Mouse (Mus musculus): ENCODE measurements around the gene Mrps11. TPM values are rescaled to one million over a fixed set of nuclear protein-coding genes. Genes with fewer than 3 reads are reported as not detected.

Mrps11 gene
- polyA plus RNA-seq, 1 experiment = 95.6 TPM

DNA sequence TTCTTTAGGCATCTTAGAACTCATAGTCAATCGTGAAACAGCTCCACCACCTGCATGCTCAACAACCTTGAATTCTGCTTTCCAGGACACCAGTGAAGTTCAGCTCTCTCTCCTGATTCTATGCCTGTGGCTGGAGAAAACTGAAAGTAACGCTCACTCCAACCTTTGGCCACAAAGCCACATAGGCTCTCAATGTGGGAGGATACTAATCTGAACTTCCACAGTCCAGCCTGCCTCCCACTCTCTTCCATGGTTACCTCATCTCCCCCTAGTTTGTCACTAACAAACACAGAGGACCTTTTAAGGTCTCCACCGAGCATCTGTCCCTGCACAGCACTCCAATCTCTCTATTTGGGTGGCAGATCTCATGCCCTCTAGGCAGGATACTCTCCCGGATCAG is 52.7 kb downstream of the Mrps11 start:
- no peak overlapping the region for H3K4me3 ChIP-seq (ENCODE audit: insufficient read depth, poor library complexity, severe bottlenecking)
- no peaks in the 10 kb centered on the region for H3K79me3 ChIP-seq (ENCODE audit: low read depth)
- H3K79me2 ChIP-seq (ENCODE audit: control insufficient read depth, insufficient read depth) = no peaks in the 10 kb centered on the region
- TF ChIP-seq MAX (IDR thresholded peaks at IDR 0.05) (no peak), MYOG (IDR thresholded peaks at IDR 0.05; ENCODE audit: control insufficient read depth, extremely low read depth, insufficient read length) (no peak), CTCF (IDR thresholded peaks at IDR 0.05; ENCODE audit: control insufficient read depth, insufficient read depth, insufficient read length) (no peak)
- H3K36me3 ChIP-seq (ENCODE audit: control insufficient read depth, insufficient read depth) = peaks cover 10% of the 10 kb centered on the region
- H3ac ChIP-seq (ENCODE audit: control insufficient read depth, insufficient read length, low read depth) = no peak overlapping the region
- H3K27me3 ChIP-seq (ENCODE audit: control insufficient read depth, insufficient read depth, insufficient read length) = no peaks in the 10 kb centered on the region

DNA sequence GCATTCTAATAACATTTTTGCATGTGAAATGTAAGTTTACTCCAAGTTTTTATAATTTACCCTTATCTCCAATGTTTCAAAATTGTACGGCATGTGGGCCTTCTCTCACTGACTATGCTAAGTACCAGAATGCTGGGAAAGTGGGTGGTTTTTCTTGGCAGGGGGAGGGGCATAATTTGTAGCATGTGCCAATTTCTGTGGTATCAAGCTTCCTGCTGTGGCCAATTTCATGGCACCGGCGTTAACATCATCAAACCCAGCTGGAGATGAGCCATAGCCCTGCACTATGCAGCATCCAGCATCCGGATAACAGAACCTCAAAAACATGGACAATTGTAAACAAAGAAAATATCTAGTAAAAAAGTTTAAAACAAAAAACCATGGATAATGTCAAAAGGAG is 54.3 kb downstream of the Mrps11 start:
- TF ChIP-seq CEBPB (IDR thresholded peaks at IDR 0.05; ENCODE audit: low read depth) (no peak), USF1 (IDR thresholded peaks at IDR 0.05; ENCODE audit: low read depth) (no peak), FOSL1 (IDR thresholded peaks at IDR 0.05; ENCODE audit: insufficient read depth, low read length, poor library complexity, severe bottlenecking) (no peak), MAX (IDR thresholded peaks at IDR 0.05) (no peak), CTCF (IDR thresholded peaks at IDR 0.05; ENCODE audit: control insufficient read depth, insufficient read depth, insufficient read length) (no peak), MYOD1 (IDR thresholded peaks at IDR 0.05; ENCODE audit: control insufficient read depth, insufficient read length, low read depth) (no peak), MYOG (IDR thresholded peaks at IDR 0.05; ENCODE audit: control insufficient read depth, extremely low read depth, insufficient read length) (no peak)
- Histone ChIP-seq H3K4me3 (ENCODE audit: insufficient read depth, poor library complexity, severe bottlenecking) (no peak overlapping the region), H3K79me2 (ENCODE audit: control insufficient read depth, insufficient read depth) (no peaks in the 10 kb centered on the region), H3ac (ENCODE audit: control insufficient read depth, insufficient read length, low read depth) (no peak overlapping the region), H3K79me3 (ENCODE audit: low read depth) (no peaks in the 10 kb centered on the region), H3K27me3 (ENCODE audit: control insufficient read depth, insufficient read depth, insufficient read length) (no peaks in the 10 kb centered on the region), H3K36me3 (ENCODE audit: control insufficient read depth, insufficient read depth) (peaks cover 10% of the 10 kb centered on the region)

DNA sequence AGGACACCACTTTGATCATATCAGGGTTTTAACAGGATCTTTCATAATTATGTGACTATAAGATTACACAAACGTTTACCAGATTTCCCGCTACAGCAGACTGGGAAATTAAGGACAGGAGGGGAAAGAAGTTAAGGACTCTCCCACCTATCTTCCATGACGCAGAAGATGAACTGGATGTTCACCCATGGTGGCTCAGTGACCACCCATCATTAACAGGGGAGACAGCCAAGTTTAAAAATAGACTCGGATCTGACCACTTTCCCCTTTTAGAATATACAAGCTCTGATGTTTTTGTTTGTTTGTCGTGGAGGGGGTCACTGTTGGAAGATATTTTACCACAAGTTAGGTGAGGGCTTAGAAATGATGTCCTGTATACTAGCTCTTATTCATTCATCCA is 58.7 kb downstream of the Mrps11 start:
- Histone ChIP-seq H3K4me3 (ENCODE audit: insufficient read depth, poor library complexity, severe bottlenecking) (no peak overlapping the region), H3K27me3 (ENCODE audit: control insufficient read depth, insufficient read depth, insufficient read length) (no peaks in the 10 kb centered on the region), H3K36me3 (ENCODE audit: control insufficient read depth, insufficient read depth) (peaks cover 18% of the 10 kb centered on the region), H3K79me2 (ENCODE audit: control insufficient read depth, insufficient read depth) (peaks cover 15% of the 10 kb centered on the region), H3K79me3 (ENCODE audit: low read depth) (no peaks in the 10 kb centered on the region), H3ac (ENCODE audit: control insufficient read depth, insufficient read length, low read depth) (no peak overlapping the region)
- TF ChIP-seq FOSL1 (IDR thresholded peaks at IDR 0.05; ENCODE audit: insufficient read depth, low read length, poor library complexity, severe bottlenecking) (no peak), MAX (IDR thresholded peaks at IDR 0.05) (no peak), MYOD1 (IDR thresholded peaks at IDR 0.05; ENCODE audit: control insufficient read depth, insufficient read length, low read depth) (no peak), MYOG (IDR thresholded peaks at IDR 0.05; ENCODE audit: control insufficient read depth, extremely low read depth, insufficient read length) (no peak), CTCF (IDR thresholded peaks at IDR 0.05; ENCODE audit: control insufficient read depth, insufficient read depth, insufficient read length) (no peak)

Other genes with a start within 250 kb of the Mrps11 start
- gene Ntrk3, start 45.1 kb upstream of the Mrps11 start, polyA plus RNA-seq (2012; fragmentation: generic; extraction: Trizol) = 0.04 TPM
- gene Mrpl46, start 412 bp downstream of the Mrps11 start, polyA plus RNA-seq (2012; fragmentation: generic; extraction: Trizol) = 32.4 TPM
- gene Det1, start 64.1 kb downstream of the Mrps11 start, polyA plus RNA-seq (2012; fragmentation: generic; extraction: Trizol) = 13.1 TPM
- gene Aen, start 112.7 kb downstream of the Mrps11 start, polyA plus RNA-seq (2012; fragmentation: generic; extraction: Trizol) = 77.7 TPM
- 5.3 TPM for gene Isg20, start 130.3 kb downstream of the Mrps11 start, polyA plus RNA-seq (2012; fragmentation: generic; extraction: Trizol)